9 mouse cellular contexts compared by ENCODE assay signal in the genomic region with DNA sequence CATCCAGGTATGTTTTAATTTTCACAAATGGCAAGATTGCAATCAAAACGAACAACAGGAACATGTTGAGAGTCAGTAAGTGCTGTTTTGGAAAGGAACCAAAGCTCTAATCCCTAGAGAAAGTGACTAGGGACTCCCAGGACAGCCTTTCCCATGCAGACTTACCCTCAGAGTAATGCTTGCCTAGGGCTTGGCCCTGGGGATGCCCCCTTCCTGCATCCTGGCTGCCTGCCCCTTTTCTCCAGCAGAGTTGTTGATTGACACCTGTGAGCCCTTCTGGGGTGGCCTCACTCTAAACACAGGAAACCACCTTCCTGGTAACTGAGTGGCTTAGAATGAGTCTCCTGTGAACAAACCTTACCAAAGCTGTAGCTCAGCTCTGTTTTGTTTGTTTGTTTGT. TPM values are rescaled to one million over a fixed set of nuclear protein-coding genes. Genes with fewer than 3 reads are reported as not detected.
A peak's percentile ranks its signal among the peaks of the same experiment; 100 is the strongest.
DNase-seq lines count a peak whose midpoint lies in the region; ATAC-seq and TF ChIP-seq lines count a peak whose summit lies in the region.
"Had no signal": no experiment of that assay in that cellular context is flagged by ENCODE, and none has a peak within 500 bp of the region (broad histone marks: within the 10 kb centered on the region; RNA-seq: fewer than 3 reads in every experiment).

No protein-coding gene starts in this region.

- no peak for TF ChIP-seq RAD21 in CH12.LX (IDR thresholded peaks at IDR 0.05; ENCODE audit: low read depth, low read length)

- H3K27ac ChIP-seq in intestine, embryonic 16.5 days (ENCODE audit: low read length) = peak overlapping the region; percentile 53
- no peak overlapping the region for H3K27ac ChIP-seq in intestine, embryonic 15.5 days
- H3K27ac ChIP-seq in CH12.LX (ENCODE audit: insufficient read depth, low read depth) = peak overlapping the region; percentile 18; the same call in 1 of the 2 replicates
- no peak overlapping the region for H3K27ac ChIP-seq in heart, embryonic 11.5 days (ENCODE audit: low read depth, low read length)
- peak overlapping the region; percentile 14; the same call in 1 of the 2 replicates for H3K27ac ChIP-seq in olfactory bulb, adult 2 months (ENCODE audit: insufficient read depth, low read depth, low read length)
- H3K27ac ChIP-seq in forebrain, embryonic 12.5 days = no peak overlapping the region

- H3K9ac ChIP-seq in intestine, embryonic 16.5 days (ENCODE audit: low read depth, low read length) = no peak overlapping the region
- no peak overlapping the region for H3K9ac ChIP-seq in intestine, embryonic 15.5 days
- H3K9ac ChIP-seq in CH12.LX (ENCODE audit: insufficient read depth, low read depth) = no peak overlapping the region
- H3K9ac ChIP-seq in heart, embryonic 11.5 days (ENCODE audit: low read depth, low read length) = peak overlapping the region; percentile 43; the same call in 1 of the 2 replicates
- H3K9ac ChIP-seq in forebrain, embryonic 12.5 days = no peak overlapping the region

- TF ChIP-seq EP300 in CH12.LX (IDR thresholded peaks at IDR 0.05; ENCODE audit: low read length) = no peak

- H3K27me3 ChIP-seq in intestine, embryonic 16.5 days (replicated peaks; ENCODE audit: control insufficient read depth, insufficient read depth, low read length) = no peaks in the 10 kb centered on the region
- H3K27me3 ChIP-seq in intestine, embryonic 15.5 days (replicated peaks) = no peaks in the 10 kb centered on the region
- no peaks in the 10 kb centered on the region for H3K27me3 ChIP-seq in CH12.LX (replicated peaks)
- H3K27me3 ChIP-seq in heart, embryonic 11.5 days (ENCODE audit: control insufficient read depth, insufficient read depth, low read length) = no peaks in the 10 kb centered on the region
- H3K27me3 ChIP-seq in forebrain, embryonic 12.5 days = no peaks in the 10 kb centered on the region

- no peak overlapping the region for H3K4me3 ChIP-seq in intestine, embryonic 16.5 days (ENCODE audit: low read length)
- no peak overlapping the region for H3K4me3 ChIP-seq in intestine, embryonic 15.5 days (replicated peaks)
- no peak overlapping the region for H3K4me3 ChIP-seq in CH12.LX (replicated peaks in 1 of 3; ENCODE audit: low read depth in 2 of 3, low read length in 2 of 3, poor library complexity in 1 of 3)
- H3K4me3 ChIP-seq in heart, embryonic 11.5 days (ENCODE audit: low read depth, low read length) = no peak overlapping the region
- H3K4me3 ChIP-seq in olfactory bulb, adult 2 months (ENCODE audit: insufficient read depth, low read depth, low read length) = no peak overlapping the region
- no peak overlapping the region for H3K4me3 ChIP-seq in forebrain, embryonic 12.5 days (replicated peaks)

- no peaks in the 10 kb centered on the region for H3K36me3 ChIP-seq in intestine, embryonic 16.5 days (ENCODE audit: control insufficient read depth, insufficient read depth, low read length)
- no peaks in the 10 kb centered on the region for H3K36me3 ChIP-seq in intestine, embryonic 15.5 days
- peaks cover 0 to 8% of the 10 kb centered on the region in 2 experiments for H3K36me3 ChIP-seq in CH12.LX (replicated peaks in 1 of 2; ENCODE audit: control insufficient read depth in 1 of 2, insufficient read depth in 1 of 2, low read length in 1 of 2)
- H3K36me3 ChIP-seq in heart, embryonic 11.5 days (ENCODE audit: control insufficient read depth, insufficient read depth, low read length) = no peaks in the 10 kb centered on the region
- no peaks in the 10 kb centered on the region for H3K36me3 ChIP-seq in forebrain, embryonic 12.5 days (replicated peaks)

- H3K4me2 ChIP-seq in intestine, embryonic 16.5 days (ENCODE audit: low read depth, low read length) = no peak overlapping the region
- no peak overlapping the region for H3K4me2 ChIP-seq in intestine, embryonic 15.5 days (replicated peaks)
- H3K4me2 ChIP-seq in CH12.LX (ENCODE audit: insufficient read depth, low read depth, poor library complexity, severe bottlenecking) = peak overlapping the region; percentile 59
- H3K4me2 ChIP-seq in heart, embryonic 11.5 days = no peak overlapping the region
- H3K4me2 ChIP-seq in forebrain, embryonic 12.5 days = no peak overlapping the region

- peaks cover 52% of the 10 kb centered on the region for H3K4me1 ChIP-seq in intestine, embryonic 16.5 days (ENCODE audit: control insufficient read depth, insufficient read depth, low read length)
- peaks cover 27% of the 10 kb centered on the region for H3K4me1 ChIP-seq in intestine, embryonic 15.5 days (replicated peaks)
- H3K4me1 ChIP-seq in CH12.LX (ENCODE audit: control insufficient read depth in 1 of 2, insufficient read depth in 2 of 2) = peaks cover 32 to 88% of the 10 kb centered on the region in 2 experiments
- peaks cover 23% of the 10 kb centered on the region for H3K4me1 ChIP-seq in heart, embryonic 11.5 days (ENCODE audit: control insufficient read depth, insufficient read depth, low read length)
- peaks cover 16% of the 10 kb centered on the region for H3K4me1 ChIP-seq in olfactory bulb, adult 2 months (ENCODE audit: control insufficient read depth, insufficient read depth, low read length)
- peaks cover 16% of the 10 kb centered on the region for H3K4me1 ChIP-seq in forebrain, embryonic 12.5 days

- no peaks in the 10 kb centered on the region for H3K9me3 ChIP-seq in intestine, embryonic 16.5 days (ENCODE audit: control insufficient read depth, low read length)
- no peaks in the 10 kb centered on the region for H3K9me3 ChIP-seq in intestine, embryonic 15.5 days
- no peaks in the 10 kb centered on the region for H3K9me3 ChIP-seq in CH12.LX (replicated peaks; ENCODE audit: low read length)
- no peaks in the 10 kb centered on the region for H3K9me3 ChIP-seq in heart, embryonic 11.5 days (replicated peaks; ENCODE audit: control insufficient read depth, low read length)
- no peaks in the 10 kb centered on the region for H3K9me3 ChIP-seq in forebrain, embryonic 12.5 days

- peak; percentile 53 for DNase-seq in CH12.LX (ENCODE audit: extremely low read depth)
- DNase-seq in adrenal gland, postnatal 25 days = no peak
- DNase-seq in urinary bladder, adult 18-20 months (ENCODE audit: low spot score in 2 of 2) = no peak
- DNase-seq: right cerebral cortex, postnatal 25 days had no signal

- ATAC-seq in intestine, embryonic 16.5 days = no peak
- ATAC-seq in intestine, embryonic 15.5 days = no peak
- ATAC-seq in heart, embryonic 11.5 days (replicated peaks; ENCODE audit: insufficient number of reproducible peaks, low FRiP score, low TSS enrichment) = no peak
- no peak for ATAC-seq in forebrain, embryonic 12.5 days (ENCODE audit: low FRiP score)

- TF ChIP-seq POLR2A in CH12.LX (IDR thresholded peaks at IDR 0.05; ENCODE audit: low read depth, low read length) = no peak
- TF ChIP-seq POLR2A in olfactory bulb, adult 2 months (IDR thresholded peaks at IDR 0.05; ENCODE audit: insufficient read depth, low read depth, low read length) = no peak

- in situ Hi-C loops in CH12.LX (cut with MboI; ENCODE audit: low pct_ligation_motif_present, low pct_unique_long_range_greater_than_20kb, low sequenced_read_pairs) = no loop called here

- H3K79me2 ChIP-seq in CH12.LX (replicated peaks; ENCODE audit: control insufficient read depth, extremely low read depth, insufficient read depth, poor library complexity, severe bottlenecking) = 0 out of 2 replicates have a peak, but pooled peaks cover 6% of the 10 kb centered on the region

- TF ChIP-seq CTCF in CH12.LX (conservative IDR thresholded peaks at IDR 0.05 in 1 of 2, IDR thresholded peaks at IDR 0.05 in 1 of 2; ENCODE audit: low read depth in 2 of 2, low read length in 2 of 2) = no peak
- TF ChIP-seq CTCF in olfactory bulb, adult 2 months (IDR thresholded peaks at IDR 0.05; ENCODE audit: insufficient read depth, low read depth, low read length) = no peak

- dilution Hi-C loops in CH12.LX (cut with MboI; ENCODE audit: extremely low pct_ligation_motif_present, extremely low pct_unique_long_range_greater_than_20kb, low sequenced_read_pairs) = no loop called here

- WGBS in intestine, embryonic 16.5 days = 50% methylated on average over 1 of the region's 1 CpGs
- WGBS in intestine, embryonic 15.5 days = 38% methylated on average over 1 of the region's 1 CpGs
- 24% methylated on average over 1 of the region's 1 CpGs for WGBS in heart, embryonic 11.5 days (ENCODE audit: insufficient replicate concordance)
- 49% methylated on average over 1 of the region's 1 CpGs for WGBS in olfactory bulb, adult 2 months
- 46% methylated on average over 1 of the region's 1 CpGs for WGBS in forebrain, embryonic 12.5 days

TF ChIP-seq in CH12.LX, 34 proteins besides CTCF, POLR2A, EP300 and RAD21:
- no peak for TF ChIP-seq KAT2A (IDR thresholded peaks at IDR 0.05; ENCODE audit: insufficient replicate concordance, low read length)
- peak; percentile 41 for TF ChIP-seq ETS1 (conservative IDR thresholded peaks at IDR 0.05; ENCODE audit: low read depth, low read length)
- no peak for TF ChIP-seq ZKSCAN1 (IDR thresholded peaks at IDR 0.05; ENCODE audit: borderline replicate concordance, low read depth, low read length)
- no peak for TF ChIP-seq SMC3 (IDR thresholded peaks at IDR 0.05; ENCODE audit: low read depth, low read length)
- no peak for TF ChIP-seq JUN (IDR thresholded peaks at IDR 0.05; ENCODE audit: insufficient read depth, low read depth, low read length)
- no peak for TF ChIP-seq UBTF (IDR thresholded peaks at IDR 0.05; ENCODE audit: low read depth, low read length)
- TF ChIP-seq E2F4 (IDR thresholded peaks at IDR 0.05; ENCODE audit: insufficient replicate concordance, low read depth, low read length) = no peak
- TF ChIP-seq HCFC1 (IDR thresholded peaks at IDR 0.05; ENCODE audit: low read depth, low read length) = no peak
- TF ChIP-seq BHLHE40 (IDR thresholded peaks at IDR 0.05; ENCODE audit: low read depth, low read length) = 0 out of 2 replicates have a peak, but pooled peaks have one; percentile 6
- TF ChIP-seq NELFE (IDR thresholded peaks at IDR 0.05; ENCODE audit: low read depth, low read length) = no peak

RNA-seq across cellular contexts. Expression of a gene that starts 58.2 kb away (rescaled TPM):
- polyA plus RNA-seq in intestine, embryonic 16.5 days (2015; fragmentation: Nextera tagmentation; extraction: Ambion mirVana) = 5.1 TPM in 2 replicates
- polyA plus RNA-seq in intestine, embryonic 15.5 days (2015; fragmentation: Nextera tagmentation; extraction: Ambion mirVana) = 6.9 and 8.2 TPM in 2 replicates
- total RNA-seq in CH12.LX (2012; rRNA removed) (8.4 and 10.6 TPM in 2 replicates), CH12.LX (2014; rRNA removed) (3.9 and 4.2 TPM in 2 replicates)
- polyA plus RNA-seq in CH12.LX (2012; ENCODE audit: insufficient read length, low read depth) = 13.5 and 14.4 TPM in 2 replicates
- 3.2 and 4.0 TPM in 2 replicates for polyA plus RNA-seq in heart, embryonic 11.5 days (2014; fragmentation: Nextera tagmentation; extraction: Ambion mirVana)
- 73.3 and 86.9 TPM in 2 replicates for polyA plus RNA-seq in olfactory bulb, adult 2 months (2012; ENCODE audit: insufficient read depth, insufficient read length, low replicate concordance, missing spikeins)
- 57.7 and 71.2 TPM in 2 replicates for total RNA-seq in adrenal gland, postnatal 25 days (2021)
- polyA plus RNA-seq in forebrain, embryonic 12.5 days (2016; fragmentation: Nextera tagmentation; extraction: Ambion mirVana) = 3.7 and 4.2 TPM in 2 replicates

Comparison
In these comparisons a context has a peak if more than half of its experiments do, and no peak if none do; other contexts are left out.
1. H3K27ac ChIP-seq: peak in intestine, embryonic 16.5 days (single experiment), CH12.LX (single experiment) and olfactory bulb, adult 2 months (single experiment); none in intestine, embryonic 15.5 days (single experiment), heart, embryonic 11.5 days (single experiment) and forebrain, embryonic 12.5 days (single experiment).